Mouse (Mus musculus) kidney, embryonic 16.5 days (tissue): Measurements from ENCODE around the gene Ebf3. TPM values are rescaled to one million over a fixed set of nuclear protein-coding genes. Genes with fewer than 3 reads are reported as not detected.

Experiments used
- ATAC-seq: fragments of 200-750 bp; cut with Nextera tagmentation; 2 replicates; pipeline ENCODE4 v1.8.0; 2017; ENCODE audit warnings: moderate TSS enrichment; ENCODE audit not compliant: low FRiP score, low TSS enrichment
- H3K27ac ChIP-seq: fragments of 300-500 bp; sonication (generic); 2 replicates; pipeline ENCODE4 v1.5.1; 2014; ENCODE audit warnings: low read length
- H3K27me3 ChIP-seq: fragments of 300-500 bp; sonication (generic); 2 replicates; pipeline ENCODE4 v1.6.1; 2014; ENCODE audit warnings: low read length, control low read depth, mixed read lengths; ENCODE audit not compliant: insufficient read depth
- H3K36me3 ChIP-seq: fragments of 300-500 bp; sonication (generic); 2 replicates; pipeline ENCODE4 v1.6.1; 2014; ENCODE audit warnings: low read length, control low read depth, mixed read lengths; ENCODE audit not compliant: insufficient read depth
- H3K4me1 ChIP-seq: fragments of 300-500 bp; sonication (generic); 2 replicates; pipeline ENCODE4 v1.6.1; 2014; ENCODE audit warnings: low read length, control low read depth, mixed read lengths; ENCODE audit not compliant: insufficient read depth
- H3K4me2 ChIP-seq: fragments of 300-500 bp; sonication (generic); replicated peaks from 2 replicates; pipeline ENCODE4 v1.6.1; 2014; ENCODE audit warnings: low read depth, low read length
- H3K4me3 ChIP-seq: fragments of 300-500 bp; sonication (generic); 2 replicates; pipeline ENCODE4 v1.5.1; 2014; ENCODE audit warnings: mild to moderate bottlenecking, low read length
- H3K9ac ChIP-seq: fragments of 300-500 bp; sonication (generic); replicated peaks from 2 replicates; pipeline ENCODE4 v1.6.1; 2014; ENCODE audit warnings: low read length
- H3K9me3 ChIP-seq: fragments of 300-500 bp; sonication (generic); 2 replicates; pipeline ENCODE4 v1.6.1; 2016; ENCODE audit warnings: low read length, control low read depth
- WGBS: fragments of 180-500 bp; shearing (Covaris S2); extraction: QIAGEN DNeasy Blood & Tissue Kit; methylation state at CpG from one replicate; pipeline ENCODE4 v1.1.7; 2014; 5-methylcytosine and 5-hydroxymethylcytosine counted together
- polyA plus RNA-seq: library from polyadenylated mRNA; unstranded; fragments of >200 nt; fragmentation: Nextera tagmentation; extraction: Ambion mirVana; gene quantifications from 2 replicates; pipeline ENCODE4 v1.2.1, GENCODE M21; 2015

The Ebf3 gene
- polyA plus RNA-seq = 0.45 and 0.75 TPM in 2 replicates

- Histone ChIP-seq H3K4me2 (peak within 1 kb of the TSS; percentile 92), H3K36me3 (no peaks in the 10 kb centered on the region), H3K27me3 (peaks cover 89% of the 10 kb centered on the region), H3K9me3 (no peaks in the 10 kb centered on the region), H3K27ac (peak within 1 kb of the TSS; percentile 12; the same call in 1 of the 2 replicates), H3K4me3 (peak within 1 kb of the TSS; percentile 60), H3K9ac (peak within 1 kb of the TSS; percentile 67), H3K4me1 (peaks cover 45% of the 10 kb centered on the region)
- WGBS = under 1% methylated on average over 101 of the region's 127 CpGs
- ATAC-seq = peak; percentile 83
These were observed at the start of gene Ebf3 for GRCm38 (mm10) chr7:137313904-137314691. Gene Ebf3 (minus strand): TSS chr7:137314445.

DNA sequence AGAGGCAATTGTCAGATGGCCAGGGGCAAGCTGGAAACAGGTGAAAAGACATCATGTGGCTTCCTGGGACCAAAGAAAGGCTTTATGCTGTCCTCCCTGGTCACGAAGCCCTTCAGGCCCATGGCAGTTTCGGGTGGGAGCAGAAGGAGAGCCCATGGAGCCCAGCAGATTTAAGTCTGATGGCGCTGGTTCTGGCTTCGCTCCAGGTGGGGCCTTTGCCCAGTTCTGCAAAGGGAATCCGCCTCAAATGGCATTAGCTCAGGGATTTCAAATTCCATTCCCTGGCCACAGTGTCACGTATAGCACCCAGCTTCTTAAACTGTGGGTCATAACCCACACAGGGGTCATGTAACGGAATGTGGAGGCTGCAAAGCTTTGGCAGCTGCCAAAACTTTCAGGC lies 32.6 kb upstream of the Ebf3 start:
- H3K36me3 ChIP-seq = no peaks in the 10 kb centered on the region
- WGBS = 73% methylated on average over 7 of the region's 7 CpGs
- H3K9ac ChIP-seq = no peak overlapping the region
- H3K27ac ChIP-seq = no peak overlapping the region
- no peak for ATAC-seq
- H3K4me1 ChIP-seq = no peaks in the 10 kb centered on the region
- no peaks in the 10 kb centered on the region for H3K9me3 ChIP-seq
- H3K4me3 ChIP-seq = no peak overlapping the region
- H3K4me2 ChIP-seq = no peak overlapping the region
- no peaks in the 10 kb centered on the region for H3K27me3 ChIP-seq

- Histone ChIP-seq H3K9ac (no peak overlapping the region), H3K4me3 (no peak overlapping the region), H3K36me3 (no peaks in the 10 kb centered on the region), H3K9me3 (no peaks in the 10 kb centered on the region), H3K27me3 (no peaks in the 10 kb centered on the region), H3K4me1 (no peaks in the 10 kb centered on the region), H3K27ac (no peak overlapping the region), H3K4me2 (no peak overlapping the region)
- WGBS = 75% methylated on average over 10 of the region's 10 CpGs
- ATAC-seq = no peak
These were observed 31.8 kb upstream of the Ebf3 start for GRCm38 (mm10) chr7:137346068-137346467.

GRCm38 (mm10) chr7:137333951-137334350 lies 19.7 kb upstream of the Ebf3 start:
- Histone ChIP-seq H3K9me3 (no peaks in the 10 kb centered on the region), H3K4me3 (no peak overlapping the region), H3K27me3 (0 out of 2 replicates have a peak, but pooled peaks cover 9% of the 10 kb centered on the region), H3K27ac (no peak overlapping the region), H3K4me2 (no peak overlapping the region), H3K36me3 (no peaks in the 10 kb centered on the region), H3K9ac (no peak overlapping the region), H3K4me1 (no peaks in the 10 kb centered on the region)
- 94% methylated on average over 2 of the region's 2 CpGs for WGBS
- no peak for ATAC-seq

- Histone ChIP-seq H3K27ac (no peak overlapping the region), H3K9ac (peak overlapping the region; percentile 5; the same call in 1 of the 2 replicates), H3K4me3 (peak overlapping the region; percentile 41), H3K4me1 (peaks cover 23% of the 10 kb centered on the region), H3K36me3 (no peaks in the 10 kb centered on the region), H3K27me3 (peaks cover 74% of the 10 kb centered on the region), H3K4me2 (peak overlapping the region; percentile 56), H3K9me3 (no peaks in the 10 kb centered on the region; the same call in 1 of the 2 replicates)
- WGBS = 2% methylated on average over 18 of the region's 21 CpGs
- no peak for ATAC-seq
These were observed 8.7 kb upstream of the Ebf3 start for GRCm38 (mm10) chr7:137322926-137323325.

- Histone ChIP-seq H3K9ac (peak overlapping the region; percentile 5; the same call in 1 of the 2 replicates), H3K27me3 (peaks cover 80% of the 10 kb centered on the region), H3K36me3 (no peaks in the 10 kb centered on the region), H3K9me3 (no peaks in the 10 kb centered on the region; the same call in 1 of the 2 replicates), H3K4me2 (peak overlapping the region; percentile 56), H3K4me1 (peaks cover 30% of the 10 kb centered on the region), H3K27ac (no peak overlapping the region), H3K4me3 (peak overlapping the region; percentile 41)
- WGBS = under 1% methylated on average over 70 of the region's 72 CpGs
- no peak for ATAC-seq
These were observed 7.9 kb upstream of the Ebf3 start for GRCm38 (mm10) chr7:137321961-137322784.

- Histone ChIP-seq H3K27me3 (peaks cover 89% of the 10 kb centered on the region), H3K4me2 (peak overlapping the region; percentile 56), H3K4me3 (peak overlapping the region; percentile 41), H3K9me3 (no peaks in the 10 kb centered on the region; the same call in 1 of the 2 replicates), H3K36me3 (no peaks in the 10 kb centered on the region), H3K27ac (no peak overlapping the region), H3K4me1 (peaks cover 32% of the 10 kb centered on the region), H3K9ac (no peak overlapping the region)
- ATAC-seq = peak; percentile 47; the same call in 1 of the 2 replicates
- under 1% methylated on average over 52 of the region's 52 CpGs for WGBS
These were observed 7.0 kb upstream of the Ebf3 start for GRCm38 (mm10) chr7:137321141-137321813.

DNA sequence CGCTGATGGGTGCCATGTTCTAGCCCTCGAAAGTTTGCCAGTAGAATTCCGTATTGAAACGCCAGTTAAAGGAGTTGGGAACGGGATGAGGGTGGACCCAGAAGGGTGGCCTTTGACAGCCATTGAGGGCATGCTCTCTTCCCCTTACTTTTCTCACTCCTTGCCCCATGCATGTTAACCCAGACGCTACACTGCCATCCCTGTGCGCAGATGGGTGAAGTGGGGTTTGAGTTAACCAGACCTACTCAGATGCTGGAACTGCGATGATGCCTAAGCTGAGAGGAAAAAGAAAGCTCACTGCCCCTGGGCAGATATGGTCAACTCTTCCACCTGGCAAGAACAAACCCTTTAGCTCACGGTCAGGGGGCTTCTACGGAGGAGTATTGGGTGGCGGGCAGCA lies 6.1 kb upstream of the Ebf3 start:
- no peaks in the 10 kb centered on the region for H3K36me3 ChIP-seq
- ATAC-seq = no peak
- H3K27me3 ChIP-seq = peaks cover 98% of the 10 kb centered on the region
- H3K4me1 ChIP-seq = peaks cover 32% of the 10 kb centered on the region
- 8% methylated on average over 11 of the region's 11 CpGs for WGBS
- H3K4me3 ChIP-seq = no peak overlapping the region
- H3K4me2 ChIP-seq = no peak overlapping the region
- no peaks in the 10 kb centered on the region for H3K9me3 ChIP-seq
- no peak overlapping the region for H3K27ac ChIP-seq
- no peak overlapping the region for H3K9ac ChIP-seq
